Mouse (Mus musculus): ENCODE data around the gene Plscr3.
"Not testable (repeated sequence)": the region's sequence is repeated elsewhere in the genome, so short reads cannot be mapped to it uniquely, and the experiment has no call there.

Plscr3 gene

DNA sequence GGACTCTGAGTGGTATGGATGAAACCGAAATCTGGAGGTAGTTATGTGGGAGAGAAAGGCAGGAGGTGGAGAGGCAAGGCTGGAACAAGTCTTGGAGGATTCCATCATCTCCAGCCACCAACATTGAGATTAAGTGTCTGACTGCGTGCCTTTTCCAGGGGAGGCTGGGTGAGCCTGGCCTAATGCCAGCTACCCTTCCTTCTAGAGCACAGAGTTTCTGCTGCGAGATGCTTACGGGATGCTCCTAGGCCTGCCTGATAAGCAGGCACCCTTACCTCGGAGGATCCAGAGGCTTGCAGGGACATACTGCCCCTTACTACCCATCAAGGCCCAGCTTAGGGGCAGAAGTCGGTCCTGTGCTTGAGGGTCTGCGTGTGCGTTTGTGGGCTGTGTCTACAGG, 12.6 kb upstream of the Plscr3 start:
- DNase-seq = no peak

DNA sequence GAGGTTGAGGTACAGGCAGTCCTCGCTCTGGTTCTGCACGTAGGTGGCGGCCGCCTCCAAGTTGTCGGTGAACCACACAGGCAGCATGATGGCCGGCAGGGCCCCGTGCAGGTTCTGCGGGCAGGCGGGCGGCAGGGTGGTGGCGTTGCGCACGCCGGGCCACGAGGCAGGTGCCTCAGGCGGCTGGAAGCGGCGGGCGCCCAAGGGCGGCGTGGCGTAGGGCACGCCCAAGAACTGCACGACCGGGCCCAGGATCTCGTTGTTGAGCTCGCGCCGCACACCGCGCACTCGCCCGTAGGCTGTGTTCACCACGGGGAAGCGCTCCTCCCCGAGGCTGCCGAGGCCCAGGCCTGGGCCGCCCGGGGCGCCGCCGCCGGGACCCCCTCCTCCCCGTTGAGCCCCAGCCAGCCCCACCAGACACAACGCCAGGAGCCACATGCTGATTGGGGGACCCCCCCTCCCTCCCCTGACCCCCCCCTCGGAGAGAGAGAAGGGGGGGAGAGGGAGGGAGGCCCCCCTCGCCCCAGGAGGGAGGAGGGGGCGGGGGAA, 12.1 kb upstream of the Plscr3 start:
- DNase-seq = peak; percentile 58 to 72

DNA sequence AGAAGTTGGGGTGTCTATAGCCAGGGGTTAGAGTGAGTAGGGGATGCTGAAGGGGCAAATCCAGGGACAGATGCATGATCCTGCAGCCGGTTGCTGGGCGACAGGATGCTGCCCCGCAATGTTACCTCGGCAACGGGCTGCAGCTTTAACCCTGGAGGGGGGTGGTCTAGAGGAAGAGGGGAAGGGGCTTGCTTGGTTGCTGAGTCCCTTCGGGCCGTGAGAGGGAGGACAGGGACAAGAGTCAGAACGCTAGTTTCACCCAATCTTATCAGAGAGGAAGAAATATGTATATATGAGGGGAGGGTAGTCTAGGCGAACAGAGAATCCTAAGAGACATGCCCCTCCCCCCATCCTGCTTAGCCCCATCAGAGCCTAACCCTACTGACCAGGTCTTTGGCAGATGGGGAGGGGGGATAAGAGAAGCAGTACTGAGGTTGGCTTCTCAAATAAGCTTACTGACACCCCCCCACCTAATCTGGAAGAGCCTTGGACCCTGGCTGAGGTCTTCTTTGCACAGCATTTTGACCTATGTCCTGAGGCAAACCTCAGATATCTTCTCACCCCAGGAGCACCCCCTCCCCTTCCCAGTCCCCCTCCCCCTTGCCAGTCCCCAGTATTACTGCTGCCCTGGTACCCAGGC, 10.7 kb upstream of the Plscr3 start:
- DNase-seq = no peak

DNA sequence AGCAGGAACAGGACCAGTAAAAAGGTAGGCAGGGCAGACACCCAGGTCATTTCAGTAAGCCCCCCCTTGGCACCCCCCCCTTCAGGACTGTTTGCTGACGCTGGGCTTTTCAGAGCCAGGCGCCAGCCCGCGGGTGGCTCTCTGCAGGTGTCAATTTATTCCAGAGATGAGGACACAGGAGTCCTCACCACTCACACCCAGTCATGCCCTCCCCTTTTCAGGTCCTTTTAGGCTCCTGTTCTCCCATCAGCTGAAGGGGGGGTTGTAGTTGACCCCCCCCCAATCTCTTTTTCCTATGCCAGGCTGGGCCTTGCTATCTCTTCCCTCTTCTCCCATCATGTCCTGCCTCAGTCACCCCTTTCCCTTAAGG, 10.2 kb upstream of the Plscr3 start:
- DNase-seq = no peak

DNA sequence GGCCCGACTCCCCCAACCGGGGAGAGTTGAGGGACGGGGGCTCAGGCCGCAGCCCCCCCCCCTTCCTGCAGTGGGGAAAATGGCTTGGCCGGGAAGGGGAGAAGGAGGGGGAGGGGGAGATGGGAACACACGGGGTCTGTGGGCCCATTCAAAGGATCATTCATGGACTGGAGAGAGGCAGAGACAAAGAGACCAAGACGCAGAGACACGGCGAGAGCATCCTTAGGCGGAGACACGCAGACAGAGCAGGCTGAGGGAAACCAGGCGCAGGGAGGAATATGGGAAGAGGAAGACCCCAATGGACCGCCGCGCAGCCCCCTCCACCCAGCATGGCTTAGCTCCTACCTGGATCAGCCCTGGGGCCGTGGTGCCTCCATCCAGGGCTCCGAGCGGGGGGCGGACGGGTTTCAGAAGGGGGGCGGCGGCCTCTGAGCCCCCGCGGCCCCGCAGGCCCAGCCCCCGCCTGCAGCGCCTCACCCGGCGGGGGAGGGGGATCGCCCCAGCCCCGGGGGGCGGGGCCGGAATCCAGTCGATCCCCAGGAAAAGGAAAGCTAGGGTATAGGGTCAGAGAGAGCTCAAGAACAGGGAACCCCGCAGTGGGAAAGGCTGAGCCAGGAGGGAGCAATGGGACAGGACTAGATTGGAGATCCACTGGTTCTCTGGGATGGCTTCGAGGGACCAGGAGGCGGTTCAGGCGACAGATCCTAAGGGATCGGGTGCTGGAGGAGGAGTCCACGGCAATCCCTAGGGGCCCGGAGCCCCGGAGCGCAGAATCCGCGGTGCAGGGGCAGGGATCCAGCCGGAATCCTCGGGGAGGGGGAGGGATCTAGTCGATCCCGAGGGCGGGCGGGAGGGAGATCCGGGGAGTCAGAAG, 9.2 kb upstream of the Plscr3 start:
- DNase-seq = peak; percentile 49 to 66

DNA sequence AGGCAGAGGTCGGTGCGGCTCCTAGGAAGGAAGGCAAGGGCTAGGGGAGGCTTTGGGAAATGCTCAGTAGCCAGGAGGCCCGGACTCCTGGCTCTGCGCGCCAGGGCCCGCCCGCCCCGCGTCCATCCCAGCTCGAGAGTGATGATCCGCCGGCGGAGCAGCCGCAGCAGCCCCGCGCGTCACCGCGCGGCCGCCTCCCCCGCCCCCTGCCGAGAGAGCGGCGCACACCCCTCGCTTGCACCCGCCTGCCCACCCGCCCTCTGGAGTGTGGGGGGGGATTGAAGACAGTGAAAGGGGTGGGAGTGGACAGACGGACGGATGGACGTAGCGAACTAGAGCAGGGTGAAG, 8.6 kb upstream of the Plscr3 start, which contains the start of gene Nlgn2:
Gene Nlgn2, minus strand, starts transcription at position 181 of the 348 bp plus-strand sequence.
- no peak for DNase-seq

DNA sequence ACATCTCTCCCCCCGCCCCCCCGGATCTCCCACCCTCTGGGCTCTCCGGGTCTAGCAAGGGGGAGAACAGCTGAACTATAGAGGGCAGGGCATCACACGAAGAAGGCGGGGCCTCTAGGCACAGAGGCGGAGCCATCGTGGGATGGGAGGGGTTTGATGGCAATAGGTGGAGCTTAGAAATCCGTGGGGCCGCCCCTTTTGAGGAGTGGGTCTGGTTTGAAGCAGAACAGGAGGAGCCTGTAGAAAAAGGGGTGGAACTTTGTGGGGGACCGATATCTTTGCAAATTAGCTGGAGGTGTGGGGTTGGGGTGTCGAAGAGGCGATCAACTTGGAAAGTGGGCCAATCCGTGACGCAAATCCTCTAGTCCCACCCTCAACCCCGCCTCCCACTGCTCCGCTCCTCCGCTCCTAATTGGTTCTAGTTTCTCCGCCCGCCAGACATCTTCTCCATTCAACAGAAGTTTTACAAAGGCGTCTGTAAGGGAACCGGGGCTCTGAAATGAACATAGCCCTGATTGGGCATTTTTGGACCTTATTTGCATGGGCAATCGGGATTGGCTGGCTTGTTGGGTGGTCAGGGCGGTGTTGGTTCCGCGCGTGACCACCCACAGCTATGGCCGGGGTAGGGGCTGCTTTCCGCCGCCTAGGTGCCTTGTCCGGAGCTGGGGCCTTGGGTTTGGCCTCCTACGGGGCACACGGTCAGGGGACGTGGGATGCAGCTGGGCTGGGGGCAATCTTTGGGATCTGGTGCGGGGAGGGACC, 8.0 kb upstream of the Plscr3 start, which contains the start of gene Tmem256:
Gene Tmem256, plus strand, starts transcription at position 563 of the 762 bp plus-strand sequence.
- peak; percentile 96 to 98 for DNase-seq

DNA sequence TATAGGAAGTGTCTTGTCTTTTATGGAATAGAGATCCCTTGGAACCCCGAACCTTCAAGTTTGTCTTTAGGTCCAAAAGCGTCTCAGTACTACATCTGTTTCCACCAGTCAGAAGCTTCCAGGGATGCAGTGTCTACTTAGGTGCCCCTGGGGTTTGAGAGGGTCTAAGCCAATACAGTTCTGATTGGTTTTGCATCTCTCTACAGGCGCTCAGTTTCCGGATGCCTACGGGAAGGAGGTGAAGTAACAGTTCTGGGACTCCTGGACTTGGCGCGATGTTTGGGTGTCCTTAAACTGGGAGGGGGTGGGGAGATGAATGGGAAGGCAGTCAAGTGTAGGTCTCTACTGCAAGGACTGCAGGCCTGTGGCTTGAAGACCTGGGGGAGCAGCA, 7.5 kb upstream of the Plscr3 start:
- no peak for DNase-seq

DNA sequence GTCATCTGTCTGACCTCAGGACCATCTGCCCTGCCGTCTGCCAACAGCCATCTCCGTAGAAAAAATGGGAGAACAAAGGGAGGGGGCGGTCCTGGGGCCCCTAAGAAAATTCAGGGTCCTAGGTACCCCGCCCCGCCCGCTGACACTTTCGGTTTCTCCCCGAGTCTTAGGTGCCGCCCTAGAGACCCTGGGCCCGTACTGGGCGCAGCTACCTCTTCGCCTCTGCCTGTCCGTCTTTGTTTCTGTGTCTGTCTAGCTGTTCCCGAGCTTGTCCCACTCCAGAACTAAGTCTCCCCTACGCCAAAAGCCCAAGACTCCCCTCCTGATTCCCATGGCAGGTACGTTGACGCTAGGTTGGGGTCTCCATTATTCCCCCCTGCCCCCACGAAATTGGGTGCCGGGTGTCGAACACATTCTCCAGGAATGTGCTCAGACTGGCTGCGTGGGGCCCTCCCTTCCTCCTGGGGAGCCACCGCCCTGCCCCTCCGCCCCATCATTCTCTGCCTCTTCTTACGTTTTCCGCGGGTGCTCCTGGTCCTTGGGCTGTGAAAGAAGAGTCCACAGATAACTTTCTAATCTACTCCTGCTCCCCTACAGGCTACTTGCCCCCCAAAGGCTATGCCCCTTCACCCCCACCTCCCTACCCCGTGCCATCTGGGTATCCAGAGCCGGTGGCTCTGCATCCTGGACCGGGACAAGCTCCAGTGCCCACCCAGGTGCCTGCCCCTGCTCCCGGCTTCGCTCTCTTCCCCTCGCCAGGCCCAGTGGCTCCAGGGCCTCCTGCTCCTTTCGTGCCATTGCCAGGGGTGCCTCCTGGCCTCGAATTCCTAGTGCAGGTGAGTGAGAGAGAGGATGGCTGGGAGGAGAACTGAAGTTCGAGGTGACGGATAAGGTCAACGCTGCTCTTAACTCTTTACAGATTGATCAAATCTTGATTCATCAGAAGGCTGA, 837 bp downstream of the Plscr3 start:
- peak; percentile 39 to 58 for DNase-seq

DNA sequence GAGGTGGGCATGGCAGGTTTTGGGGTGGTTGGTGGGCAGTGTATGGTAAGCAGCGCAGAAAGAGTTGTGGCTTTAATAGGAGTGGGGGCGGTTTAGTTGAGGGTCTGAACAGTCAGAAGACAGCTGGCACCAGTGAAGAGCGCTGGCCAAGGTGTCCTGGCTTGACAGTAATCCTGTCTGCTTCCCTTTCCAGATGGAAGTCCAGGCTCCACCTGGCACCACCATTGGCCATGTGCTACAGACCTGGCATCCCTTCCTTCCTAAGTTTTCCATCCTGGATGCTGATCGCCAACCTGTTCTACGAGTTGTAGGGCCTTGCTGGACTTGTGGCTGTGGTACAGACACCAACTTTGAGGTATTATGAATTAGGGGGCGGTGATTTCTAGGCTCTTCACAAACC, 1.8 kb downstream of the Plscr3 start:
- DNase-seq = no peak

DNA sequence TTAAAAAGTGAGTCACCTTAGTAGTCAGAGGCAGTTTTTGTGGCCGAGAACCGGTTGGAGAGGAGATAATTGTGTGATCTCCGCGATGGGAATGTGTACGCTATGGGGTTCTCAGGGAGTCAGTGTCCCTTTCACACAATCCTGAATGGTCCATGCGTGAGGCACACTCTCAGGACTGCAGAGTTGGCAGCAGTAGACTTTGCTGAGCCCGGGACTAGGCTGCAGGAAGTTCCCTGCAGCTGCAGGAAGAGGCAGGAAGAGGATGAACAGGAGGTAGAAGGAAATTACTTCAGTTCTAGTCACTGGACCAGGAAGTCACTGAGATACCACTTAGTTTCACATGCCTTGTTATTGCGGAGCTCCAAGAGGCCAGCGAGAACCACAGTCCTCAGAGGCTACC, 3.0 kb downstream of the Plscr3 start:
- DNase-seq = no peak

DNA sequence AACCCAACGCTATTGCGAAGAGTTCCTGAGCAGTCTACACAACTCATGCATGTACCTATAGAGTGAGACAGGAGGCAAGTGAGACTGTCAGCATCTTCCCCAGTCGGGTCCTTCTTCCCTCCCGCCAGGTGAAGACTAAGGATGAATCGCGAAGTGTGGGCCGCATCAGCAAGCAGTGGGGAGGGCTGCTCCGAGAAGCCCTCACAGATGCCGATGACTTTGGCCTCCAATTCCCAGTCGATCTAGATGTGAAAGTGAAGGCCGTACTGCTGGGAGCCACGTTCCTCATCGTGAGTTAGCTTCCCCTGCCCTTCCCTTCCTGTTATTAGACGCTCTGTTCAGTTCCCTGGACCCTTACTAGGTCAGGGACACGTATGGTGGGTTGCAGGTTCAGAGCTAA, 3.7 kb downstream of the Plscr3 start:
- no peak for DNase-seq

DNA sequence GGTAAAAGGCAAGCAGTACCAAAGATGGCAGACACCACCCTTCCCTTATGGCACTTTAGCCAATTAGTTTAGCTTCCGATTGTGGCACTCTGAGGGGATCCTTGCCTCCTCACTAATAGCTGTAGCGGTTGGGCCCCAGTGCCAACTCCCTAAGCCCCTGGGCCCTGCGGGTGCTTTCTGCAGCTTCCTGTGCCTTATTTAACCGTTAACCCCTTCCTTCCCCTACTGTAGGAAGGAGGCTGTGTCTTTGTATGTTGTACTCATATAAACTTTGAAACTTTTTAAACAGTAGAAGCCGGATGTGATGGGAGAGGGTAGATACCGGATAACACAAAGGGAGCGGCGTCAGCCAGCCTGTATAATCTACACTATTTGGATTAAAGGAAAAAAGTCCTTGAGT, 4.6 kb downstream of the Plscr3 start:
- DNase-seq = no peak

DNA sequence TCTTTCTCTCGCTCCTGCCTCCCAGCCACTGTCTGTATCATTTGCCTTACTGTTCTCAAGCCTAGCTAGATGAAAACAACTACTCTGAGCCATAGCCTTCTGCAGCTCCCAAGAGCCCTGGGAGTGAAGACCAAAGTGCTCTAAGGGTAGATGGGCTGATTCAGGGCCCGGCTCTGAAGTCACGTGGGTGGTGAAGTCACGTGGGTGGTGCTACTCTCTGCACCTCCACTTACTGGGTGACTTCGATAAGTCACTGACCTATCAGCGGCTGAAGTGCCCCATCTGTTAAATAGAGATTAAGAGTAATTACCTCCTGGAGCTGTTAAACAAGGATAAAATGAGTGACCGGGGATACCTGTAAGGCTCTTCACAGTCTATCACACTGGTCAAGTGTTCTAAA, 7.8 kb downstream of the Plscr3 start:
- DNase-seq = no peak

DNA sequence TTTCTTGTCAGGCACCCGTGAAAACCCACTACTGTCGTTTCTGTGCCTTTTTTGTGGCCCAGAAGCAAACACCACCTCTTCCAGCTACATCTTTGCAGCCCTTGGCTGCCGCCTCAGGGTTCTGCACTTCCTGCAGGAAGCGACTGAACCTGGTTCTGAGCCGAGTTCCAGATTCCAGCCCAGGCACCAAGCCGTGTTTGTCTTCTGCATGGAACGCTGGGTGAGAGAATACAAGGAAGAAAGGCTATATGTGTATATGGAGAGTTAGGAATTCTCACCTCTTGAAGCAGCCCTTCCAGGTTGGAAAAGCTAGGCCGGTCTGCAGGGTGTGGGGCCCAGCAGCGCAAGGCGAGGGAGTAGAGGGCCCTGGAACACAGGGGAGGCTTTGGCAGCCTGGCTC, 8.5 kb downstream of the Plscr3 start:
- DNase-seq = no peak

DNA sequence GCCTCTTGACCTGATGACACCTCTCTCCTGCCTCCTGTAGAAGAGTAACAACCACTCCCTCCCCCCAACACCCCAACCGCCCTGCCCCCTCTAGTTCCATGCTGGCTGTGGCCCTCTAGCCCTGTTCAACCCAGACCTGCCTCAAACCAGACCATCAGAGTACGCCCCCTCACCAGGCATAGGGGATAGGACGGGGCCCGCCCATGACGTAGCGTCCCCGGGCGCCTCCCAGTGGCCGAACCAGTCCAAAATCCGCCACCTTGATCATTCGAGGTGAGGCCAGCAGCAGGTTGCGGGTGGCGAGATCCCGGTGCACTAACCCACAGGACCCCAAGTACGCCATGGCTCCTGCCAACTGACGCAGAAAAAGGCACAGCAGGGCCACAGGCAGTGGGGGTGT, 9.2 kb downstream of the Plscr3 start:
- DNase-seq = peak; percentile 73 to 80

DNA sequence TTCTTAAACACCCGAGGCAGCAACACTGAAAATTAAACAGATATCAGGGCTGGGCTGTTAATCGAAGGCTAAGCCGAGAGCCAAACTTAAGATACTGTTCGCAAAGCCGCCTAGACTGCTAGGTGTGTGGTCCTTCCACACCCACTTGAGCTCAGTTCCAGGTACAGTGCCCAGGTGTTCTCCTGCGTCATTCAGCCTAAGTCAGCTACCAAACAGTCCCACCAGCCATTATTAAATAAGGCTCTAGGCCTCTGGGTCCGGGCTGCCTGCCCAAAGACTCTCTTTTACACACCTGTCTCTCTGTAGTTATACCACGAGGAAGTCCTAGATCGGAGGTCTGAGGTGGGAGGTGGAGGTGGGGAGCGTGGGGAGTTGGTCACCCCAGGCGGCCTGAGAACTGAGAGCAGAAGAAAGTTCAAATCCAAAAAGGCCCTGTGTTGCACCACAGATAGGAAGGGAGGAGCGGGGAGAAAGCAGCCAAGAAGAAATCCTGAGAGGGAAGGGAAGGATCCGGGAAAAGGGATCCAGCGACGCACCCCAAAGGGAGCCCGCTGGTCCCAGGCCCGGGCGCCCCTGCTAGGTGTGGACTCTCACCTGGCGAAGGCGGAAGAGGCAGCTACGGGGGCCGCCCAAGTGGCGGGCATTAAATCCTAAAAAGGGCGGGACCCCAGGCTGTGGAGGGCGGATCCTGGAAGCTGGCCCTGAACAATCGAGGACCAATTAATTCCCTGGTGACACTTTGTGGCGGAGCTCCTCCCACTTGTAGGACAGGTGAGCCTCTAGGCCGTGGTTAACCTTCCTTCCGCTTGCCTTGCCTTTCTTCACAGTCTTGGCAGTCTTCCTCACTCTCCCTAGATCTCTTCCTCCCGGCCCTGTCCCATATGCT, 12.2 kb downstream of the Plscr3 start, which contains the start of gene Tnk1:
Gene Tnk1, minus strand, starts transcription at position 618 of the 886 bp plus-strand sequence.
- peak; percentile 51 to 70 for DNase-seq

DNA sequence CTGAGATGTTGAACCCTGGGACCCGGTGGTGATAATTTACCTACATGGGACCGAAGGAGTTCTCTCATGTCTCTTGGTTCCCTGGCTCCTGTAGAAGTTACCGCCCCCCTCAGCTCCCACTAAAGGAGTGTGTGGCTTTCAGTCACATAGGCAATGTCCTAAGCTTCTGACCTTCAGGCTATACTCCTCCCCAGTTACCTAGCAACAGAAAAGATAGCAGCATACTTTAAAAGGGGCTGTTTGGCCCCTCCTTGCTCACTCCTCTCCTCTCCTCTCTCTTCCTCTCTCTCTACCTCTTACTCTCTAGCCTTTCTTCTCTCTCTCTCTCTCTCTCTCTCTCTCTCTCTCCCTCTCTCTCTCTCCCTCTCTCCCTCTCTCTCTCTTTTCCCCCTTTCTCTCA, 17.6 kb downstream of the Plscr3 start:
- DNase-seq = not testable (repeated sequence)

DNA sequence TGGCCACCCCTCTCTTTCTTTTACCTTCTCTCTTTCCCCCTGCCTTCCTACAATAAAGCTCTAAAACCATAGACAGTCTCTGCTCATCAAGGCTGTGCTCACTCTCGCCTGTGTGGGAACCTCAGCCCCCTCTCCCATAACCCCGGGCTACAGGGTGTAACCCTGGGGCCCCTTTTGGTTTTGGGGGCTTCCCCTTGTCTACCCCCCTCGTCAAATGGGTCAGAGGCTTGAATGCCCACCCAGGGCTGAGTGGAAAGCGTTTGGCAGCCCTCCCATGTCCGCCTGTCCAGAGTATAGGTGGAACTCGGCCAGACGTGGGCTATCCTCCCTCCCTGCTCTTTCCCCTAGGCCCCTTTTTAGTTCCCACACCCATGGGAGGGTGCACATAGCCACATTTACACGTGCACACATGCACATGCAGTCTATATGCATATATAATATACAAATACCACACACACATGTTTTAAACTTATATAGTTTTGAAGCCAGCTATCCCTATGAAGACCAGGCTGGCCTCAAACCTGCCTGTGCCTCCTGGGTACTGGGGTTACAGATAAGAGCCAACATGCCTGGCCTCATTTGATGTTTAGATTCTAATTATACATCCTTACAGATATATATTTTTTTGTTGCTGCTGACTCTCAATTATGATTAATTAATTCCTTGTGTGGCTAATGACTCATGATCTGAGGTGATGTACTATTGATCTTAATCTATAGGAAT, 18.1 kb downstream of the Plscr3 start:
- DNase-seq = no peak

DNA sequence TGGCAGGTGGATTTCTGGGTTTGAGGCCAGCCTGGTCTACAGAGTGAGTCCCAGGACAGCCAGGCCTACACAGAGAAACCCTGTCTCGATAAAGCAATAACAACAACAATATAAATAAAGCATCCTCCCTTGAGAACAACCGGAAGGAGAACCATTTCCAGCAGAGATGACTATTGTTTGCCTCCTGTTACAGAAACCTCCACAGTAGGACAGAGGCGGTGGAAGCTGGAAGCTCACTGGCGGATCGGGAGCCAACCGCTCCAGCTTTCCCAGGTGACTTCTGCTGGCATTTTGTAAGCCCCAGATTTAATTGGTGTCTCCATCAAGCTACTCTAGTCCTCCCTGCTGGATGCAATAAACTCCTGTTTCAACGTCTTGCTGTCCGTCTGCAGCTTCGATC, 19.4 kb downstream of the Plscr3 start:
- no peak for DNase-seq
